ENCODE assay signal across 11 mouse cellular contexts in genomic region chr8:116602806-116603205, GRCm38 (mm10).
DNase-seq lines count a peak whose midpoint lies in the region; ATAC-seq and TF ChIP-seq lines count a peak whose summit lies in the region.
"Had no signal": no experiment of that assay in that cellular context is flagged by ENCODE, and none has a peak within 500 bp of the region (broad histone marks: within the 10 kb centered on the region; RNA-seq: fewer than 3 reads in every experiment).

No protein-coding gene starts in this region.

- H3K4me3 ChIP-seq in gastrocnemius, adult 2 months, result no peak overlapping the region
- H3K4me3 ChIP-seq in lung, adult 2 months (replicated peaks; ENCODE audit: extremely low read depth, low read depth, low read length), result no peak overlapping the region
- no peak overlapping the region for H3K4me3 ChIP-seq in heart, embryonic 11.5 days (ENCODE audit: low read depth, low read length)
- H3K4me3 ChIP-seq: embryonic facial prominence, embryonic 12.5 days; liver, embryonic 15.5 days had no signal

- no peak overlapping the region for H3K4me2 ChIP-seq in heart, embryonic 11.5 days
- H3K4me2 ChIP-seq: embryonic facial prominence, embryonic 12.5 days; liver, embryonic 15.5 days had no signal

- DNase-seq in gastrocnemius, adult 2 months, result no peak
- DNase-seq in gastrocnemius, adult 8-10 months (ENCODE audit: low spot score in 2 of 2), result no peak
- DNase-seq in lung, adult 2 months, result no peak
- no peak for DNase-seq in lung, postnatal 4 days
- peak; percentile 67 for DNase-seq in ES-CJ7 (ENCODE audit: low read depth, low spot score)
- peak; percentile 49 for DNase-seq in naive thymus-derived CD4-positive, alpha-beta T cell, adult 2 months (ENCODE audit: low read depth)
- DNase-seq in frontal cortex, postnatal 25 days (ENCODE audit: low spot score in 2 of 2), result no peak
- DNase-seq: heart, postnatal 36 days had no signal

- H3K27me3 ChIP-seq in heart, embryonic 11.5 days (ENCODE audit: control insufficient read depth, insufficient read depth, low read length), result no peaks in the 10 kb centered on the region
- H3K27me3 ChIP-seq: embryonic facial prominence, embryonic 12.5 days; liver, embryonic 15.5 days had no signal

- no peaks in the 10 kb centered on the region; the same call in 1 of the 2 replicates for H3K4me1 ChIP-seq in lung, adult 2 months (ENCODE audit: control insufficient read depth, insufficient read depth, low read length)
- H3K4me1 ChIP-seq in heart, embryonic 11.5 days (ENCODE audit: control insufficient read depth, insufficient read depth, low read length), result no peaks in the 10 kb centered on the region
- H3K4me1 ChIP-seq: embryonic facial prominence, embryonic 12.5 days; liver, embryonic 15.5 days had no signal

- peak; percentile 47 for TF ChIP-seq CTCF in gastrocnemius, adult 2 months (IDR thresholded peaks at IDR 0.05)
- peak; percentile 30; the same call in 1 of the 2 replicates for TF ChIP-seq CTCF in lung, adult 2 months (IDR thresholded peaks at IDR 0.05; ENCODE audit: insufficient read depth, low read length)

- no peak overlapping the region for H3K27ac ChIP-seq in gastrocnemius, adult 2 months
- H3K27ac ChIP-seq in heart, embryonic 11.5 days (ENCODE audit: low read depth, low read length), result no peak overlapping the region
- H3K27ac ChIP-seq: embryonic facial prominence, embryonic 12.5 days; liver, embryonic 15.5 days had no signal

- no peak for ATAC-seq in heart, embryonic 11.5 days (replicated peaks; ENCODE audit: insufficient number of reproducible peaks, low FRiP score, low TSS enrichment)

- intact Hi-C loops in gastrocnemius, adult 2 months (cut with DNase I), result no loop called here

- 94% methylated on average over 4 of the region's 4 CpGs for WGBS in lung, adult 2 months
- 89% methylated on average over 4 of the region's 4 CpGs for WGBS in heart, embryonic 11.5 days (ENCODE audit: insufficient replicate concordance)

- TF ChIP-seq POLR2A in lung, adult 2 months (IDR thresholded peaks at IDR 0.05; ENCODE audit: borderline replicate concordance, extremely low read depth, low read depth, low read length), result no peak

- no peaks in the 10 kb centered on the region for H3K36me3 ChIP-seq in heart, embryonic 11.5 days (ENCODE audit: control insufficient read depth, insufficient read depth, low read length)
- H3K36me3 ChIP-seq: embryonic facial prominence, embryonic 12.5 days; liver, embryonic 15.5 days had no signal

- no peak overlapping the region for H3K9ac ChIP-seq in heart, embryonic 11.5 days (ENCODE audit: low read depth, low read length)
- H3K9ac ChIP-seq: embryonic facial prominence, embryonic 12.5 days; liver, embryonic 15.5 days had no signal

- no peaks in the 10 kb centered on the region for H3K9me3 ChIP-seq in heart, embryonic 11.5 days (replicated peaks; ENCODE audit: control insufficient read depth, low read length)
- H3K9me3 ChIP-seq: embryonic facial prominence, embryonic 12.5 days; liver, embryonic 15.5 days had no signal

Comparison
In these comparisons a context has a peak if more than half of its experiments do, and no peak if none do; other contexts are left out.
1. DNase-seq: peak in ES-CJ7 (single experiment) and naive thymus-derived CD4-positive, alpha-beta T cell, adult 2 months (single experiment); none in gastrocnemius, adult 2 months (single experiment), gastrocnemius, adult 8-10 months (0 of 2), lung, adult 2 months (single experiment), lung, postnatal 4 days (0 of 2) and frontal cortex, postnatal 25 days (0 of 2).